Mouse (Mus musculus): ENCODE results near the gene Ube4b.
A peak's percentile ranks its signal among the peaks of the same experiment; 100 is the strongest.

DNA sequence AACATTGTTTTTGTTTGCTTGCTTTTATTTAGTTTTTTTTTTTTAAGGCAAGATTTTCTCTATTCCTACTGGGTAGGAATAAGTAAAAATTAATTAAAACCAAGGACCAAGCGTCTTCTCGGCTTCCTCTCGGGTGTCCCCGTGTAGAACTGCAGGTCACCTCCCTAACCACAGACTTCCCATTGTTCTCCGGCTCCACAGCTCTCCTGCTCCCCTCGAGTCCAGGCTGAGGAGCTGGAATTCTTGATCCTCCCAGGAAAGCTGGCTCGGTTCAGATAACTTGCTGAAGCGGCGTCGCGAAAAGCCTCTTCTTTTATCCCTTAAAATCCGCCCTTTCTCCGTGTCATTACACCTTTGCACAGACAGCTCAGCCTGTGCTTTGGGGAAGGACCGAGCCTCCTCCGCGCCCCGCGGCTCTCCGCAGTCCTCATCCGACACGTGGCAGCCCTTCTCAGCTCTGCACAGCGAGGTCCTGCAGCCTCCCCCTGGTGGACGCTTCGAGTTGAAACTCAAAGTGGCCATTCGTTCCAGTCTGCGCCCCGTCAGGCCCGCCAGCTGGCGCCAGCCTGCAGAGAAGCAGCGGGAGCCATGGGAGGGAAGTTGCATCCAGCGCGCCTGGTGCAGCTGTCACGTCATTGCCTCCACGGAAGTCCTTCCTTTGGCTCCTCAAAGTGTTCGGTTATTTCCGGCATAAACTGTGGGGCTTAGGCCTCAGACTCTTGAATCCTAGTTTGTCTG lies 18.6 kb upstream of the Ube4b start:
- TF ChIP-seq CTCF (IDR thresholded peaks at IDR 0.05; ENCODE audit: borderline replicate concordance, control insufficient read depth, extremely low read depth, insufficient read depth, low read length, poor library complexity) (peak; percentile 87; the same call in 1 of the 2 replicates), POLR2A (IDR thresholded peaks at IDR 0.05; ENCODE audit: control insufficient read depth, extremely low read depth, insufficient read depth, low read length, poor library complexity) (peak; percentile 60)

Data from thymus, adult 2 months (tissue).